Mouse (Mus musculus) layer of hippocampus, adult 2 months (tissue): Measurements from ENCODE around the gene Stag2. TPM values are rescaled to one million over a fixed set of nuclear protein-coding genes. Genes with fewer than 3 reads are reported as not detected.

Source experiments
- DNase-seq, 2 experiments: peaks; one replicate each; pipeline ENCODE4 v3.0.0; 2022; ENCODE audit warnings: low spot score in 2 of 2
- H3K27ac ChIP-seq: fragments of 200-600 bp; 2 replicates; pipeline ENCODE4 v1.8.1; 2022
- H3K4me3 ChIP-seq: fragments of 200-600 bp; 2 replicates; pipeline ENCODE4 v1.8.1; 2022; ENCODE audit warnings: mild to moderate bottlenecking
- CTCF ChIP-seq: fragments of 200-600 bp; conservative IDR thresholded peaks from 2 replicates; pipeline ENCODE4 v1.8.1; 2022; ENCODE audit warnings: antibody characterized with exemption, mild to moderate bottlenecking, moderate library complexity
- long read RNA-seq, 2 experiments: library from polyadenylated mRNA; stranded (forward); transcript quantifications; one replicate each; pipeline ENCODE4 v2.0.0; 2021; ENCODE audit warnings: borderline mapping rate in 2 of 2
- total RNA-seq, 2 experiments: library from RNA; stranded (reverse); gene quantifications; 2 replicates each; pipeline ENCODE4 v1.2.3; 2021

The Stag2 gene
- total RNA-seq: 10 to 100 TPM; 49.6 to 53.4 TPM
- long read RNA-seq, experiment 1, full-length matches to known transcripts: 4 of 13 reads
- long read RNA-seq, experiment 1, partial matches to known transcripts: 2 of 13 reads
- long read RNA-seq, experiment 1, other reads (novel, unspliced or antisense): 7 of 13 reads
- long read RNA-seq, experiment 2, full-length matches to known transcripts: 10 of 23 reads
- long read RNA-seq, experiment 2, partial matches to known transcripts: 4 of 23 reads
- long read RNA-seq, experiment 2, other reads (novel, unspliced or antisense): 9 of 23 reads

DNA sequence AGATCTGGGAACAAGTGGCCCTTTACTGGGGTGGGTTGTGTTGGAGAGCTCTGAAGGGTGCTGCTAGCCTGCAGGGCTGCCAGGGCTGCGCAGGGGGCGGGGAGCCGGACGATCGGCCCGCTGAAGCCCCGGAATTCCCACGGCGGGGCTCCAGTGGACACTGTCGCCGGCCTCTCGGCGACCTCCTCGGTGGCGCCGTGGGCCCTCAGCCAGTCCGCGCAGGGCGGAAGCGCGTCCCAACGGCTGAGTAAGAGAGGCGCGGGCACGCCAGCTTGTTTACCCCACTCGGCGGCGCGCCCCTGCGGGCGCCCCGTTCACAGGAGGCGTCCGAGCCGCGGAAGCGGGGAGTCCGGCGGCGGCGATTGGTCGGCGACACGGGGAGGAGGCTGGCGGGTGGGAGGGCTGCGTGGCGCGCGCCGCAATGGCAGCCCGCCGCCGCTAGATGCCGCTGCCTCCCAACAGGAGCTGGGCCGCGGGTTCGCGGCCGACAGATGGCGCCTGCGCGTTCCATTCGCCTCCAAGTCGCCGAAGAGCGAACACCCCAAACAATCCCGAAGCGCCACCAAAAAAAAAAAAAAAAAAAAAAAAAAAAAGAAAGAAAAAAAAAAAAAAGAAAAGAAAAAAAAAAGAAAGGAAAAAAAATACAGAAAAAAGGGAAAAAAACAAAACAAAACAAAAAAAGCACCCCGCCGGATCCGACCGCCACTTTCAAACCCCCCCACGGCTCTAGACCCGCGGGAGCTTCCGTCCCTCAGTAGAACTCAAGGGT, at the start of gene Stag2:
TSS of gene Stag2 (plus strand) at position 530 of the 769 bp plus-strand sequence.
- peak; percentile 77 to 84 for DNase-seq
- Histone ChIP-seq H3K4me3 (peak within 1 kb of the TSS; percentile 68), H3K27ac (peak within 1 kb of the TSS; percentile 99)
- peak; percentile 82 for TF ChIP-seq CTCF

DNA sequence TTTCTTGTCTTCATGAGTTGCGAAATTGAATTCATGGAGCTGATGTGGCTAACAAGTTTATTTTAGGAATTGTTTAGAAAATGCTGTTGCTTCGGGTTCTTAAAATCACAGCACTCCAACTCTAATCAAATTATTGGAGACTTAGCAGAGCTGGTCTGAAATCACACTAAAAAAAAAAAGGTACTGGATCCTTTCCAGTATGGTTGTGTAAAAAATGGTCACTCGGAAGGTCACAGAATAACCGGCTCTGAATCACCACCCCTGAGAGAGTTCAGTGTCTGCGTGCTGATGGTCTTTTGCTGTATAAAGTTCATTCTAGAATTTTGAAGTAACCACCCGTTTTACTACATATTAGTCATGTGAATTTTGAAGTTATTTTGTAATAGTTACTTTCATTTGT, 42.0 kb upstream of the Stag2 start:
- no peak for TF ChIP-seq CTCF
- no peak overlapping the region for H3K4me3 ChIP-seq
- no peak overlapping the region for H3K27ac ChIP-seq
- DNase-seq: no peak

DNA sequence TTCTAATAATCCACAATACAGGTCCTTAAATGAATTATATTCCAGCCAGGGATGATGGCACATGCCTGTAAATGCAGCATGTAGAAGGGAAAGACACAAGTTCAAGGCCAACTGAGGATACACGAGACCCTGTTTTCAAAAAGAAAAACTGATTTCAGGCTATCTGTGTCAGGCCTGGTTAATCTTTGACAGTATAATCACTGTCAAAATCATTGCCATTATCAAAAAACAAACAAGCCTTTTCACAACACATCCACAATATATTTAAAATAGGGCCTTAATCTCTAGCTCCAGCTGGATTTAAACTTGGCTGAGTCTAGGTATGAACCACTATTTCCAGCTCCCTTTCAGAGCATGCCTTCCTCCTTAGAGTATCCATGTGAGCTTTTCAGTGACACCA, 38.5 kb upstream of the Stag2 start:
- no peak overlapping the region for H3K4me3 ChIP-seq
- H3K27ac ChIP-seq: no peak overlapping the region
- DNase-seq: no peak
- TF ChIP-seq CTCF: no peak

DNA sequence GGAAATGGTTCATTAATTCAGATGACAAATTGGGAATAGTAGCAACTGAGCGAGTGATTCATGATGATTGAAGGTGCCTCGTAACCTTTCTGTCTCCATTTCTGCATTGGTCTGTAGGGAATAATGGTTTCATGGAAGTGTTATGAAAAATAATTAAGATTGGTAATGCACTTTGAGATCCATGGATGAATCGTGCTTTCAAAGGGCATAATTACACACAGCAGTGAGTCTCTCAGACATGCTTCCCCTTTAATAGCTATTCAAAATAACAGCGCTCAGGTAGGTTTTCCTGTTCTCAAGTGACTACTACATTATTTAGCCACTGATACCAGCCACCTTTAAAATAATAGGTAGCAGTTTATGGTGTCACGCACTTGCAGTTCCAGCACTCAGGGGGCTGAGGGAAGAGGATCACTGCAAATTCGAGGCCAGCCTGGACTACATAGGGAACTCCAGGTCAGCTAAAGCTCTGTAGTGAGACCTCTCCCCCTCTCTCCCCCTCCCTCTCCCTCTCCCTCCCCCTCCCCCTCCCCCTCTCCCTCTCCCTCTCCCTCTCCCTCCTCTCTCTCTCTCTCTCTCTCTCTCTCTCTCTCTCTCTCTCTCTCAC, 29.6 kb upstream of the Stag2 start:
- Histone ChIP-seq H3K4me3 (no peak overlapping the region), H3K27ac (no peak overlapping the region)
- DNase-seq: no peak
- no peak for TF ChIP-seq CTCF

DNA sequence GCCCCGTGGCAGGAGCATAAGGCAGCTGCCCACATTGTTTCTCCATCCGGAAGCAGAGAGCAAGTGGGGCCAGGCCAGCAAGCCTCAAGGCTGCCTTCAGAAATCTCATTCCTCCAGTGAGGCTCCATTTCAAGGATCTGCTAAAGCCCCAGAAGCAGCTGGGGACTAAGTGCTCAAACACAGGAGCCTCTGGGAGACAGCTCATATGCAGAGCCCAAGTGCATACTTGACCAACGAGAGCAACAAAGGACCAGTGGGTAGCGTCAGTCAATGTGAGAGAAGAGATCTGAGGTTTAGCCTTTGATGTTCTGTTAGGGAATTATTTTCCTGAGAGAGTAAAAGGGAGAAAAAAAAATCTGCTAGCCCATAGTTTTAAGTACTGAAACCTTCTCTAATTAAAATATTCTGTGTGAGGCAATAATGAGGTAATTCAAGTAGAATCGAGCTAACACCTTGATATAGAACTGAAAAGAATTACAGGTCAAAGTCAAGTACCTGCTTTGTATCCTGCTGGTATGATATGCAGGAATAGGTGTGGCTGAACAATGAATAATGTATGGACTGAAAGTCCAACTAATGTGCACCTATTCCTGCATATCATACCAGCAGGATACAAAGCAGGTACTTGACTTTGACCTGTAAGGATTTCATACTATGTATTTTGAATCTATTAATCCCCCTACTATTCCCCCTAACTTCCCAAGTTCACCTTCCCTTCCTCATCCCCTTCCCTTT, 24.0 kb upstream of the Stag2 start:
- Histone ChIP-seq H3K4me3 (no peak overlapping the region), H3K27ac (no peak overlapping the region)
- no peak for DNase-seq
- TF ChIP-seq CTCF: no peak

GRCm38 (mm10) chrX:42139882-42140281, 9.2 kb upstream of the Stag2 start:
- no peak overlapping the region for H3K4me3 ChIP-seq
- no peak overlapping the region for H3K27ac ChIP-seq
- no peak for TF ChIP-seq CTCF
- no peak for DNase-seq

GRCm38 (mm10) chrX:42142620-42143019, 6.5 kb upstream of the Stag2 start:
- H3K4me3 ChIP-seq: no peak overlapping the region
- H3K27ac ChIP-seq: no peak overlapping the region
- no peak for TF ChIP-seq CTCF
- no peak for DNase-seq

- H3K27ac ChIP-seq: no peak overlapping the region
- no peak overlapping the region for H3K4me3 ChIP-seq
- DNase-seq: no peak
- TF ChIP-seq CTCF: no peak
Measured at GRCm38 (mm10) chrX:42143991-42144390, 5.1 kb upstream of the Stag2 start.

DNA sequence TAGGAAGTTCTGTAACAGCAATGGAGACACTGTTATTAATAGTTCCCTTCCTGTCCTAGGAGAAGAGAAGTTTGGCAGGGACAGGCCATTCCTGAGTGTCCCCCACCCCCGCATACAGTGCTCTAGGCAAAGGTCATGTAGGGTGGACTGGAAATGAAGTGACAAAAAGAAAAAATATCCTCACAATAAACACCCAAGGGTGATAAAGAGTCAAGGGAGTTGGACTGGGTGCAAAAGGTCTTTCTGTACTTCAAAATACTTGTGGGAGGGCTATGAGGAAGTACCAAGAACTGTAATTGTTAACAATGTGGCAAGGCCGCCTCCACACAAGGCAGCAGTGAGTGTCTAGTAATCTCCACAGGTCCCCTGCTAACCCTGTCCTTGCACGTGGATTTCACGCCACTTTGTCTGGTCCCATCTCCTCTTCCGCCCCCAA, 1.1 kb upstream of the Stag2 start:
- no peak for TF ChIP-seq CTCF

DNA sequence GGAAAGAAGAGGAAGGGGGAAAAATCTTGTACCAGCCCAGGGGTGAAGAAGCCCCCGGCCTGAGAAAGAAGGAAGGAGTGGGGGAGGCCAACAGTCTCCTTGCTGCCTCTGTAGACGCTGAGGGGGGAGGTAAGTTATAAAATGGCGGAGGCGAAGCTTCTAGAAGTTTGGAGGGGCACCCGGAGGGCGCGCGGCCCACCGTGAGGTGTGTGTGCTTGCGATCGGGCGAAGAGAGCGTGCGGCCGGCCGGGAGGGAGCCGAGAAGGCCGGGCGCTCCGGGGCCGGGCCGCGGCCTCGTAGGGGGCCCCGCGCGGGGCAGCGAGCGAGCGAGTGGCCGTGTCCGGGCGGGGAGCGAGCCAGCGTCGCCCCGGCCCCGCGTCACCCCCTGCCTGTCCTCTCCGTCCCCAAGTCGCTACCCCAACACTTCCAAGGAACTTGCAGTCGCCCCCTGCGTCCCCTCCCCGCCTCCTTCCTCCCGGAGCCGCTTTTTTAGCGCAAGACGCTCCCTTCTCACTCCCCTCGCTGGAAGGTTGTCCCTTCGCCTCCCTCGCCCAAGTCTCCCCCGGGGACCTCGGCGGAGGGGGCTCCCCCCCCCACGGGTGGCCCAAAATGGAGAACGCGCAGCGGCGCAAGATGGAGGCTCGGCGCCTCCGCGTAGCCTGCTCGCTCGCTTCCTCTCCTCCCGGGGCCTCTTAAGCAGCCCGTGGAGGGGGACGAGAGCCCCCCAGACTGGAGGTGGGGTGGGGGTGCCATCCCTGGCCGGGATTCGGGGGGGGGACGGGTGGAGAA, 634 bp downstream of the Stag2 start:
- TF ChIP-seq CTCF: no peak
- DNase-seq: peak in 1 of 2 experiments; percentile 34
- H3K4me3 ChIP-seq: peak overlapping the region; percentile 68
- peak overlapping the region; percentile 99 for H3K27ac ChIP-seq

More for the DNA sequence above, 1.1 kb upstream of the Stag2 start:
- DNase-seq: no peak
- H3K4me3 ChIP-seq: no peak overlapping the region
- peak overlapping the region; percentile 95 for H3K27ac ChIP-seq

DNA sequence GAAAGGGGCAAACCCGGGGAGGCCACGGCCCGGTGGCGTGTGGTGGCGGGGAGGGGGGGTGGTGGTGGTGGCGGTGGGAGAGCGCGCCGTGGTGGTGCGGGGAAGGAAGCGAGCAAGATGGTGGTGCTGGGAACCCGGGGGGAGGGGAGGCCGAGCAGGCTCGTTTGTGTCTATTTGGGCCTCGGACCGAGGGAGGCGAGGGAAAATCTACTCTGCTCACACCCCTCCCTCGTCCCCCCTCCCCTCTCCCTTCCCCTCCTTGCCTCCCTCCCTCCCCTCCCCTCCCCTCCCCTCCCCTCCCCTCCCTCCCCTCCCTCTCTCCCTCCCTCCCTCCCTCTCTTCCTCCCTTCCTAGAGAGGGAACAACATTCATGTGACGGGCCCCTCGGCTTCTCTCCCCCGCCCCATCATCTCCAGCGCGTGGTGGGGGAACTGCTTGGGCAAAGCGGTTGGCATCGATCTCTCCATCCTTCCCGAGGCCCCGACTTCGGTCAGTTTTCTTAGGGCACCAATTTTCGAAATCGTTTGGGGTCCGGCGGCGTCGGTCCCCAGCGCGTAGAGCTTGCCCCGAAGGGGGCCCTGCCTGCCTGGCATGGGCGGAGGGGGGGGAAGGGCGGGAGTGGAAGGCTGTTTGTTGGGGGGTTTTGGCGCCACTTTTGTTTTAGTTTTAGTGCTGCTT, 1.4 kb downstream of the Stag2 start:
- peak; percentile 67 to 69 for DNase-seq
- Histone ChIP-seq H3K4me3 (peak overlapping the region; percentile 68), H3K27ac (peak overlapping the region; percentile 99)
- TF ChIP-seq CTCF: no peak
